Comparison of ENCODE assay signal across 8 mouse cellular contexts in genomic region chr7:38084778-38085572, GRCm38 (mm10). TPM values are rescaled to one million over a fixed set of nuclear protein-coding genes. Genes with fewer than 3 reads are reported as not detected.
A peak's percentile ranks its signal among the peaks of the same experiment; 100 is the strongest.
DNase-seq lines count a peak whose midpoint lies in the region; ATAC-seq and TF ChIP-seq lines count a peak whose summit lies in the region.

No protein-coding gene starts in this region.

- 1% methylated on average over 54 of the region's 65 CpGs for WGBS in hindbrain, postnatal 0 days

- peak overlapping the region; percentile 75 for H3K4me2 ChIP-seq in hindbrain, postnatal 0 days (ENCODE audit: low read depth, low read length)

- H3K27ac ChIP-seq in gastrocnemius, adult 2 months = peak overlapping the region; percentile 89
- no peak overlapping the region for H3K27ac ChIP-seq in hindbrain, postnatal 0 days
- H3K27ac ChIP-seq in left cerebral cortex, adult 2 months = peak overlapping the region; percentile 48

- no peak for TF ChIP-seq CTCF in gastrocnemius, adult 2 months (IDR thresholded peaks at IDR 0.05)
- TF ChIP-seq CTCF in hindbrain, postnatal 0 days (IDR thresholded peaks at IDR 0.05; ENCODE audit: low read depth) = no peak
- TF ChIP-seq CTCF in left cerebral cortex, adult 2 months (IDR thresholded peaks at IDR 0.05) = no peak

- H3K27me3 ChIP-seq in hindbrain, postnatal 0 days (ENCODE audit: insufficient read depth, low read length) = no peaks in the 10 kb centered on the region

- no peaks in the 10 kb centered on the region for H3K9me3 ChIP-seq in hindbrain, postnatal 0 days (ENCODE audit: low read length)

- H3K9ac ChIP-seq in hindbrain, postnatal 0 days (replicated peaks; ENCODE audit: low read length) = peak overlapping the region; percentile 43; the same call in 1 of the 2 replicates

- peaks cover 8% of the 10 kb centered on the region for H3K4me1 ChIP-seq in hindbrain, postnatal 0 days (ENCODE audit: insufficient read depth, low read length)

- peak; percentile 100 for DNase-seq in ZHBTc4 (ENCODE audit: low read depth, low spot score)
- peak; percentile 100 for DNase-seq in gastrocnemius, adult 2 months
- peak; percentile 100 for DNase-seq in hindbrain, postnatal 0 days (ENCODE audit: low spot score)
- DNase-seq in left cerebral cortex, adult 2 months (ENCODE audit: extremely low spot score in 1 of 2, low spot score in 2 of 2) = peak; percentile 99 to 100
- DNase-seq in right cerebral cortex, adult 2 months (ENCODE audit: low spot score in 2 of 2) = peak; percentile 99
- peak; percentile 100 for DNase-seq in urinary bladder, postnatal 14 days (ENCODE audit: low spot score)

- H3K4me3 ChIP-seq in gastrocnemius, adult 2 months = peak overlapping the region; percentile 75
- H3K4me3 ChIP-seq in hindbrain, postnatal 0 days (ENCODE audit: low read length) = peak overlapping the region; percentile 45
- H3K4me3 ChIP-seq in left cerebral cortex, adult 2 months = peak overlapping the region; percentile 45

- intact Hi-C loops in gastrocnemius, adult 2 months (cut with DNase I) = loop anchor here (1.0 to 2.0 kb wide), 2 partner anchors 22 to 66 kb away; partner anchors contain the start of gene Ccne1
- intact Hi-C loops in left cerebral cortex, adult 2 months (cut with DNase I) = loop anchor here (1.0 to 2.0 kb wide), 2 partner anchors 22 to 24 kb away; partner anchors contain the start of gene Ccne1

- ATAC-seq in common myeloid progenitor, adult 5-6 weeks (replicated peaks; ENCODE audit: low read depth, poor library complexity, severe bottlenecking) = peak; percentile 90
- ATAC-seq in hindbrain, postnatal 0 days = peak; percentile 99
- ATAC-seq in megakaryocyte, adult 5-6 weeks (ENCODE audit: poor library complexity, severe bottlenecking) = peak; percentile 93

- H3K36me3 ChIP-seq in hindbrain, postnatal 0 days (ENCODE audit: insufficient read depth, low read length) = no peaks in the 10 kb centered on the region

RNA-seq across cellular contexts. Expression of gene Ccne1, which starts 22.4 kb away (rescaled TPM):
- 36.2 and 40.1 TPM in 2 replicates for total RNA-seq in common myeloid progenitor, adult 5-6 weeks (2017)
- under 1 TPM; 0.20 to 0.28 TPM for total RNA-seq in gastrocnemius, adult 2 months (2021)
- 11.5 and 15.7 TPM in 2 replicates for total RNA-seq in hindbrain, postnatal 0 days (2014; rRNA removed)
- 19.7 and 20.6 TPM in 2 replicates for polyA plus RNA-seq in hindbrain, postnatal 0 days (2015; fragmentation: Nextera tagmentation; extraction: Ambion mirVana)
- total RNA-seq in left cerebral cortex, adult 2 months (2021) = 10 to 100 TPM; 20.0 to 21.8 TPM
- total RNA-seq in megakaryocyte, adult 5-6 weeks (2015) = 22.8 and 23.6 TPM in 2 replicates
- total RNA-seq in megakaryocyte, adult 5-6 weeks (2017) = 33.4 and 37.7 TPM in 2 replicates
